Mouse (Mus musculus): ENCODE measurements around the gene Macrod2. TPM values are rescaled to one million over a fixed set of nuclear protein-coding genes. Genes with fewer than 3 reads are reported as not detected.
A peak's percentile ranks its signal among the peaks of the same experiment; 100 is the strongest.

The Macrod2 gene
- polyA plus RNA-seq, 1 experiment from 2014 or later = 31.1 TPM

DNA sequence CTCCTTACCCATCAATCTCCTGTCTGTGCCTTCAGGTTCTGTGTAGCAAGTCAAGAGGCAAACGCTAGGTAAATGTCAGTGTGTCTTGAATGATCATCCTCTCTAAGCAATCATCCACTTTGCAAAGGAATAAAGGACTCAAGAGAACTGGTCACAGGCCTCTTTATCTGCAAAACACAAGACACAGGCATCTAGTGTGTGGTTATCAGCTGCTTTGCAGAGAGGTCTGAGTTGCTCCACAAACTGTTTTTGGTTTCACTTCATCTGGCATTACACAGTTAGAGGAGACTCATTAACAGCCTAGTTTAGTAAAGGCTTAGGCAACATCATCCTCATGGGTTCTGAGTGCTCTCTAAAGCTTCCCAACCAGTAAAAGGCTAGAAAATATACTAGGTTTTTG, 2004.4 kb downstream of the Macrod2 start:
- ATAC-seq (ENCODE audit: insufficient read depth) (no peak), DNase-seq (no peak)
- no peaks in the 10 kb centered on the region for H3K36me3 ChIP-seq (ENCODE audit: insufficient read depth)
- no peak overlapping the region for H3K4me2 ChIP-seq
- no peak for TF ChIP-seq CTCF (IDR thresholded peaks at IDR 0.05; ENCODE audit: low read depth)
- no peak overlapping the region for H3K9ac ChIP-seq
- no peak overlapping the region for H3K4me3 ChIP-seq (ENCODE audit: low read depth, low read length)
- no peaks in the 10 kb centered on the region for H3K4me1 ChIP-seq (ENCODE audit: insufficient read depth)
- 24% methylated on average over 1 of the region's 1 CpGs for WGBS
- no peaks in the 10 kb centered on the region for H3K27me3 ChIP-seq (ENCODE audit: insufficient read depth, low read length)
- H3K9me3 ChIP-seq (ENCODE audit: low read depth, low read length) = no peaks in the 10 kb centered on the region
- H3K27ac ChIP-seq (ENCODE audit: low read depth) = no peak overlapping the region

DNA sequence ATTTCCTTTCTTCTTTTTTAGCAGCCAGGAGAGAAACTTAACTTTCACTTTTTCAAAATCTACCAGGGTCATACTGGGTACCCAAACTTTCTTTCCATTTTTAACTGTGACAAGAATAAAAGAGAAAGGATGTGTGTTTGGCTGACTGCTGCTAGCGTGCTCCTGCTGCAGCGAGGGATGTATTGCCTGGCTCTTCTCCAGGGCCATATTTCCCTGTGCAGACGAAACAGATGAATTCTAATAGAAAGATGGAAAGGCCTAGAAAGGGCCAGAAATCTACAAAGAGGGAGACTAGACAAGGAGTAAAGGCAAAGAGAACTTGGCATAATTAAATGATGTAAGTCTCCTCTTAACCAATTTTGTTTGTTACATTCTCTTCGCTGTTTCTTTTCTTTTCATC, 2005.7 kb downstream of the Macrod2 start:
- no peaks in the 10 kb centered on the region for H3K27me3 ChIP-seq (ENCODE audit: insufficient read depth, low read length)
- DNase-seq = peak; percentile 12
- ATAC-seq (ENCODE audit: insufficient read depth) = no peak
- WGBS = 67% methylated on average over 4 of the region's 4 CpGs
- H3K4me2 ChIP-seq = no peak overlapping the region
- H3K4me3 ChIP-seq (ENCODE audit: low read depth, low read length) = no peak overlapping the region
- no peaks in the 10 kb centered on the region for H3K9me3 ChIP-seq (ENCODE audit: low read depth, low read length)
- H3K9ac ChIP-seq = no peak overlapping the region
- no peak overlapping the region for H3K27ac ChIP-seq (ENCODE audit: low read depth)
- no peaks in the 10 kb centered on the region for H3K4me1 ChIP-seq (ENCODE audit: insufficient read depth)
- TF ChIP-seq CTCF (IDR thresholded peaks at IDR 0.05; ENCODE audit: low read depth) = no peak
- no peaks in the 10 kb centered on the region for H3K36me3 ChIP-seq (ENCODE audit: insufficient read depth)

DNA sequence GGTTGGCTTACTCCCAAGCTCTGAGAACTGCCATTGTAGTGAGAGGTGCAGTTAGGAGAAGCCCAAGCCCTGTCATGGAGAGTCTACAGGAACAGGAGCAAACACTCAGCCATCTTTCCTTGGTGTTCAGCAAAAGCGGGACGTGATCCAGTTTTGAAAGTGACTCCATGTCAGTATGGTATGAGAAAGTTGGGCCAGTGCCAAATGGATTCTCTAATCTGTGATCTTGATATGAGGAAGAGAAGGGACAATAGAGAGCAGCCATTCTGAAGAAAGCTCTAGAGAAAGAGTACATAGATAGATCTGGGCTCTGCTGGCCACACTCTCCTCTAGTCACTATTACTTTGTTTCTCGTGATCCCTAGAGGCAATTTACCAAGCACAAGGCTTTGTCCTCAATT, 2006.2 kb downstream of the Macrod2 start:
- 78% methylated on average over 3 of the region's 3 CpGs for whole genome bisulfite sequencing
- ATAC-seq (ENCODE audit: insufficient read depth) (no peak), DNase-seq (peak; percentile 35)
- no peaks in the 10 kb centered on the region for H3K9me3 ChIP-seq (ENCODE audit: low read depth, low read length)
- no peak overlapping the region for H3K27ac ChIP-seq (ENCODE audit: low read depth)
- H3K36me3 ChIP-seq (ENCODE audit: insufficient read depth) = no peaks in the 10 kb centered on the region
- no peak overlapping the region for H3K9ac ChIP-seq
- H3K4me3 ChIP-seq (ENCODE audit: low read depth, low read length) = no peak overlapping the region
- H3K4me1 ChIP-seq (ENCODE audit: insufficient read depth) = no peaks in the 10 kb centered on the region
- no peak for TF ChIP-seq CTCF (IDR thresholded peaks at IDR 0.05; ENCODE audit: low read depth)
- H3K27me3 ChIP-seq (ENCODE audit: insufficient read depth, low read length) = no peaks in the 10 kb centered on the region
- H3K4me2 ChIP-seq = no peak overlapping the region

DNA sequence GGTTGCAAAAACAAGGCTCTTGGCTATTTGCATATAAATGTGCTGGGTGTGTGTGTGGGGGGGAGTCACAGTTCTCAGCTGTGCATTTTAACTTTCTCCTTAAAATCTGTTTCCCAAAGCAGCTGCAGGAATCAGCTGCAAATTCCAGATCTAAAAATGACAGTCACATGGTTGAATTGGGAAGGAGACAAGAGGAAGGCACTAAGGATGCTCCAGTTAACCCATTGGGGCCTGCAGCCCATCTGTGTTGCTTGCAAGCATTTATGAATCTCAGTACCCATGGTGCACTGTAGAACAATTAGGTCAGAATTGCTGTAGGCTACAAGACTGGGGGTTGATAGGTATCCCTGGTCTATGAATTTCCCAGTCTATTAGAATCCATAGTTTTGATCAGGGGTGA, 2008.3 kb downstream of the Macrod2 start:
- TF ChIP-seq CTCF (IDR thresholded peaks at IDR 0.05; ENCODE audit: low read depth) = no peak
- no peaks in the 10 kb centered on the region for H3K4me1 ChIP-seq (ENCODE audit: insufficient read depth)
- ATAC-seq (ENCODE audit: insufficient read depth) (no peak), DNase-seq (no peak)
- no peaks in the 10 kb centered on the region for H3K36me3 ChIP-seq (ENCODE audit: insufficient read depth)
- H3K9me3 ChIP-seq (ENCODE audit: low read depth, low read length) = no peaks in the 10 kb centered on the region
- H3K4me2 ChIP-seq = no peak overlapping the region
- H3K9ac ChIP-seq = no peak overlapping the region
- no peak overlapping the region for H3K27ac ChIP-seq (ENCODE audit: low read depth)
- no peaks in the 10 kb centered on the region for H3K27me3 ChIP-seq (ENCODE audit: insufficient read depth, low read length)
- H3K4me3 ChIP-seq (ENCODE audit: low read depth, low read length) = no peak overlapping the region

DNA sequence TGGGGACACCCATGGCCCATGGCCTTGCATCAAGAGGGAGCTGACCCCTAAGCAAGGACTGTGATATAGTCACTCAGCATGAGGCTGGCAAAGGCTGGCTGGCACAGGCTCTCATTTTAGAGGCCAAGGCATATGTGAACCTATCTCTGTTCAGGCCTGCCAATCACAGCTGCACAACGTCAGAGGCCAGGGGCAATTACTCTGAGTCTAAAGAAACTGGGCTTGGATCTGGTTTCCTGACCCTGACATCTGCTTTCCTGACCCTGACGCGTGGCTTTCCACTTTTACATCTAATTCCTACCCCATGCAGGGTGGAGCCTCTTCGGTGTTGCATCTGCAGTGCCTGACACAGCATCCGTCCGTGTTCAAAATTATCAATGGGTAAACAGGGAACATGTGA, 2009.2 kb downstream of the Macrod2 start:
- Histone ChIP-seq H3K4me1 (ENCODE audit: insufficient read depth) (no peaks in the 10 kb centered on the region), H3K4me3 (ENCODE audit: low read depth, low read length) (no peak overlapping the region), H3K9me3 (ENCODE audit: low read depth, low read length) (no peaks in the 10 kb centered on the region), H3K27me3 (ENCODE audit: insufficient read depth, low read length) (no peaks in the 10 kb centered on the region), H3K36me3 (ENCODE audit: insufficient read depth) (no peaks in the 10 kb centered on the region), H3K27ac (ENCODE audit: low read depth) (no peak overlapping the region), H3K4me2 (no peak overlapping the region), H3K9ac (no peak overlapping the region)
- DNase-seq (no peak), ATAC-seq (ENCODE audit: insufficient read depth) (peak; percentile 41)
- 46% methylated on average over 6 of the region's 6 CpGs for WGBS
- TF ChIP-seq CTCF (IDR thresholded peaks at IDR 0.05; ENCODE audit: low read depth) = no peak

DNA sequence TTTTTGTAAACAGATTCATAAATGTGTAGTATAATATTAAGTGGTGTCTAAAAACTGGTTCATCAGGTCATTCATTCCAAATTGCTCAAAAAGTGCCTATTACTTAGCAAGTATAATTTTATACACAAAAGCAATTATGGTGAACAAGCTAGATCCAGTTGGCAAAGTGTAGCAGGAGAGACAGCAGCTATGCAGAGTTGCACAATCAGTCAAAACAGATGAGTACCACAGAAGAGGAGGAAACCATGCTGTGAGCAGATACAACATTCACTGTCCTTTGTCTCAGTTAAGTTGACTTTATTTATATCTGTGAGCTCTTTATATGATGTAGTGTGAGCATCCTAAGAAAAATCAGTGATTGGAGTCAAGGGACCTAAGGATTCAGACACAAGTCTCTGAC, 2012.2 kb downstream of the Macrod2 start:
- ATAC-seq (ENCODE audit: insufficient read depth) (no peak), DNase-seq (no peak)
- H3K4me1 ChIP-seq (ENCODE audit: insufficient read depth) = no peaks in the 10 kb centered on the region
- no peak overlapping the region for H3K4me3 ChIP-seq (ENCODE audit: low read depth, low read length)
- no peaks in the 10 kb centered on the region for H3K36me3 ChIP-seq (ENCODE audit: insufficient read depth)
- no peak overlapping the region for H3K9ac ChIP-seq
- no peak overlapping the region for H3K27ac ChIP-seq (ENCODE audit: low read depth)
- H3K9me3 ChIP-seq (ENCODE audit: low read depth, low read length) = no peaks in the 10 kb centered on the region
- no peak for TF ChIP-seq CTCF (IDR thresholded peaks at IDR 0.05; ENCODE audit: low read depth)
- no peaks in the 10 kb centered on the region for H3K27me3 ChIP-seq (ENCODE audit: insufficient read depth, low read length)
- no peak overlapping the region for H3K4me2 ChIP-seq

DNA sequence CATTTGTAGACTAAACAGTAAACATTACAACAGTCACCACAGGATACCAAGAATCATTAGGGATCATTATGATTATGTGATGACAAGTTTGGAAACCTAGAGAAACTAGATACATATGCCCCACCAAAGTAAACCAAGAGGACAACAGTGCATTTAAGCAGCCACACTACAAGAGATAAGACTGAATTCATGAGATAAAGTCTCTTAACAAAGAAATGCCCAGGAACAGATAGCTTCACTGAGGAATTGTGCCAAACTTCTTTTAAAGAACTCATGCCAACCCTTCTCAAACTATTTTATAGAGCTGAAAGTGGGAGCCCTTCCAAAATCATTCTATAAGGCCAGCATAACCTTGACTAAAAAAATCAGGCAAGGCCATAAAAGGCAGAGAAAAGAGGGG, 2015.0 kb downstream of the Macrod2 start:
- no peaks in the 10 kb centered on the region for H3K4me1 ChIP-seq (ENCODE audit: insufficient read depth)
- H3K4me3 ChIP-seq (ENCODE audit: low read depth, low read length) = no peak overlapping the region
- H3K27ac ChIP-seq (ENCODE audit: low read depth) = no peak overlapping the region
- no peak overlapping the region for H3K4me2 ChIP-seq
- no peaks in the 10 kb centered on the region for H3K36me3 ChIP-seq (ENCODE audit: insufficient read depth)
- H3K9me3 ChIP-seq (ENCODE audit: low read depth, low read length) = no peaks in the 10 kb centered on the region
- H3K27me3 ChIP-seq (ENCODE audit: insufficient read depth, low read length) = no peaks in the 10 kb centered on the region
- DNase-seq = peak; percentile 16
- ATAC-seq (ENCODE audit: insufficient read depth) = no peak
- TF ChIP-seq CTCF (IDR thresholded peaks at IDR 0.05; ENCODE audit: low read depth) = no peak
- no peak overlapping the region for H3K9ac ChIP-seq

DNA sequence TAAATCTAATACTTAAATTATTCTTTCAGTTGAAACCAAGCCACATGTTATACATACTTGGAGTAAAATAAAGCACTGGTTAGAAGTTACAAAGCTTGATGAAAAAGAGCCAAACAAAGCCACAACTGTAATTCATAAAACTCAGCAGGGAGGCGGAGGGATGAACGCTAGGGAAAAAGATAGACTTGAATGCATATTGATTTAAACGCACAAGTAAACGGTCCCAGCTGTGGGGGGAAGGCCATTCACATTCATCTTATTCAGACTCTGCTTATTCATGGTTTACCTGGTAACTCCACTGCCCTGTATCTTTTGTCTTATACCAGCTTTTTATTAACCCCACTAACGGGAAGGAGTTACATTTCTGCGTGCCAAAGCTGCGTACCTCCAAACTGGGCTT, 2038.0 kb downstream of the Macrod2 start:
- Histone ChIP-seq H3K4me3 (ENCODE audit: low read depth, low read length) (no peak overlapping the region), H3K9ac (no peak overlapping the region), H3K27me3 (ENCODE audit: insufficient read depth, low read length) (no peaks in the 10 kb centered on the region), H3K9me3 (ENCODE audit: low read depth, low read length) (no peaks in the 10 kb centered on the region), H3K36me3 (ENCODE audit: insufficient read depth) (no peaks in the 10 kb centered on the region), H3K27ac (ENCODE audit: low read depth) (no peak overlapping the region), H3K4me1 (ENCODE audit: insufficient read depth) (no peaks in the 10 kb centered on the region), H3K4me2 (no peak overlapping the region)
- no peak for ATAC-seq (ENCODE audit: insufficient read depth)
- TF ChIP-seq CTCF (IDR thresholded peaks at IDR 0.05; ENCODE audit: low read depth) = no peak
- WGBS = 67% methylated on average over 7 of the region's 7 CpGs
- no peak for DNase-seq
